Mouse (Mus musculus): Measurements from ENCODE around the gene Dhx58.
"Not testable (repeated sequence)": the region's sequence is repeated elsewhere in the genome, so short reads cannot be mapped to it uniquely, and the experiment has no call there.

The Dhx58 gene

GRCm38 (mm10) chr11:100697921-100698320 lies 6.2 kb downstream of the Dhx58 start:
- DNase-seq: no peak

- peak; percentile 87 for DNase-seq
These were observed 9.1 kb downstream of the Dhx58 start for GRCm38 (mm10) chr11:100694926-100695325.

- no peak for DNase-seq
These were observed 10.9 kb downstream of the Dhx58 start for GRCm38 (mm10) chr11:100693154-100693553.

- no peak for DNase-seq
These were observed 11.9 kb downstream of the Dhx58 start, which contains the start of gene Zfp385c for GRCm38 (mm10) chr11:100692164-100692616. Gene Zfp385c (minus strand): TSS chr11:100692455.

GRCm38 (mm10) chr11:100690389-100690788 lies 13.7 kb downstream of the Dhx58 start:
- DNase-seq: no peak

- DNase-seq: no peak
These were observed 15.6 kb downstream of the Dhx58 start for GRCm38 (mm10) chr11:100688443-100688842.

- DNase-seq: no peak
These were observed 16.8 kb downstream of the Dhx58 start for GRCm38 (mm10) chr11:100687265-100687664.

- DNase-seq: no peak
These were observed 18.7 kb downstream of the Dhx58 start for GRCm38 (mm10) chr11:100685371-100685770.

- no peak for DNase-seq
These were observed 20.0 kb downstream of the Dhx58 start for GRCm38 (mm10) chr11:100684084-100684483.

- DNase-seq: no peak
These were observed 21.5 kb downstream of the Dhx58 start for GRCm38 (mm10) chr11:100682526-100682925.

GRCm38 (mm10) chr11:100681826-100682225 lies 22.2 kb downstream of the Dhx58 start:
- DNase-seq: no peak

- DNase-seq: no peak
These were observed 26.3 kb downstream of the Dhx58 start for GRCm38 (mm10) chr11:100677810-100678209.

GRCm38 (mm10) chr11:100673169-100673568 lies 30.9 kb downstream of the Dhx58 start:
- peak; percentile 67 for DNase-seq

GRCm38 (mm10) chr11:100671956-100672355 lies 32.1 kb downstream of the Dhx58 start:
- no peak for DNase-seq

- DNase-seq: no peak
These were observed 33.0 kb downstream of the Dhx58 start for GRCm38 (mm10) chr11:100671049-100671448.

GRCm38 (mm10) chr11:100659806-100660205 lies 44.3 kb downstream of the Dhx58 start:
- DNase-seq: no peak

- peak; percentile 40 for DNase-seq
These were observed 47.6 kb downstream of the Dhx58 start for GRCm38 (mm10) chr11:100656458-100656857.

- not testable (repeated sequence) for DNase-seq
These were observed 48.5 kb downstream of the Dhx58 start for GRCm38 (mm10) chr11:100655589-100655988.

- DNase-seq: no peak
These were observed 52.3 kb downstream of the Dhx58 start for GRCm38 (mm10) chr11:100651748-100652147.

- DNase-seq: no peak
These were observed 52.9 kb downstream of the Dhx58 start for GRCm38 (mm10) chr11:100651205-100651604.

- no peak for DNase-seq
These were observed 55.7 kb downstream of the Dhx58 start for GRCm38 (mm10) chr11:100648405-100648804.

GRCm38 (mm10) chr11:100646265-100646664 lies 57.8 kb downstream of the Dhx58 start:
- peak; percentile 56 for DNase-seq

Data from lung, postnatal 10 days (tissue).